Mouse (Mus musculus) heart, embryonic 12.5 days (tissue): ENCODE results near the gene Safb2. TPM values are rescaled to one million over a fixed set of nuclear protein-coding genes. Genes with fewer than 3 reads are reported as not detected.
"Not testable (repeated sequence)": the region's sequence is repeated elsewhere in the genome, so short reads cannot be mapped to it uniquely, and the experiment has no call there.

ENCODE experiments used
- ATAC-seq: fragments of 200-750 bp; cut with Nextera tagmentation; 2 replicates; pipeline ENCODE4 v1.8.0; 2017; ENCODE audit warnings: moderate TSS enrichment, moderate library complexity; ENCODE audit not compliant: insufficient number of reproducible peaks, low FRiP score
- H3K27ac ChIP-seq: fragments of 300-500 bp; sonication (generic); 2 replicates; pipeline ENCODE4 v1.5.1; 2016; ENCODE audit warnings: mild to moderate bottlenecking, moderate library complexity; ENCODE audit not compliant: poor library complexity, severe bottlenecking
- H3K27me3 ChIP-seq: fragments of 300-500 bp; sonication (generic); replicated peaks from 2 replicates; pipeline ENCODE4 v1.6.1; 2016; ENCODE audit warnings: mild to moderate bottlenecking, moderate library complexity
- H3K36me3 ChIP-seq: fragments of 300-500 bp; sonication (generic); 2 replicates; pipeline ENCODE4 v1.6.1; 2016; ENCODE audit warnings: mild to moderate bottlenecking, moderate library complexity
- H3K4me1 ChIP-seq: fragments of 300-500 bp; sonication (generic); replicated peaks from 2 replicates; pipeline ENCODE4 v1.6.1; 2016; ENCODE audit warnings: mild to moderate bottlenecking
- H3K4me2 ChIP-seq: fragments of 300-500 bp; sonication (generic); 2 replicates; pipeline ENCODE4 v1.6.1; 2016; ENCODE audit warnings: mild to moderate bottlenecking, moderate library complexity
- H3K4me3 ChIP-seq: fragments of 300-500 bp; sonication (generic); 2 replicates; pipeline ENCODE4 v1.5.1; 2016; ENCODE audit warnings: mild to moderate bottlenecking
- H3K9ac ChIP-seq: fragments of 300-500 bp; sonication (generic); 2 replicates; pipeline ENCODE4 v1.6.1; 2016; ENCODE audit warnings: mild to moderate bottlenecking, moderate library complexity
- H3K9me3 ChIP-seq: fragments of 300-500 bp; sonication (generic); replicated peaks from 2 replicates; pipeline ENCODE4 v1.6.1; 2016; ENCODE audit warnings: mild to moderate bottlenecking, moderate library complexity
- WGBS: fragments of 180-500 bp; shearing (Covaris S2); methylation state at CpG from one replicate; pipeline ENCODE4 v1.1.7; 2016; 5-methylcytosine and 5-hydroxymethylcytosine counted together
- polyA plus RNA-seq: library from polyadenylated mRNA; unstranded; fragments of >200 nt; fragmentation: Nextera tagmentation; extraction: Ambion mirVana; gene quantifications from 2 replicates; pipeline ENCODE4 v1.2.1, GENCODE M21; 2016

The Safb2 gene
- 61.1 and 61.2 TPM in 2 replicates for polyA plus RNA-seq

DNA sequence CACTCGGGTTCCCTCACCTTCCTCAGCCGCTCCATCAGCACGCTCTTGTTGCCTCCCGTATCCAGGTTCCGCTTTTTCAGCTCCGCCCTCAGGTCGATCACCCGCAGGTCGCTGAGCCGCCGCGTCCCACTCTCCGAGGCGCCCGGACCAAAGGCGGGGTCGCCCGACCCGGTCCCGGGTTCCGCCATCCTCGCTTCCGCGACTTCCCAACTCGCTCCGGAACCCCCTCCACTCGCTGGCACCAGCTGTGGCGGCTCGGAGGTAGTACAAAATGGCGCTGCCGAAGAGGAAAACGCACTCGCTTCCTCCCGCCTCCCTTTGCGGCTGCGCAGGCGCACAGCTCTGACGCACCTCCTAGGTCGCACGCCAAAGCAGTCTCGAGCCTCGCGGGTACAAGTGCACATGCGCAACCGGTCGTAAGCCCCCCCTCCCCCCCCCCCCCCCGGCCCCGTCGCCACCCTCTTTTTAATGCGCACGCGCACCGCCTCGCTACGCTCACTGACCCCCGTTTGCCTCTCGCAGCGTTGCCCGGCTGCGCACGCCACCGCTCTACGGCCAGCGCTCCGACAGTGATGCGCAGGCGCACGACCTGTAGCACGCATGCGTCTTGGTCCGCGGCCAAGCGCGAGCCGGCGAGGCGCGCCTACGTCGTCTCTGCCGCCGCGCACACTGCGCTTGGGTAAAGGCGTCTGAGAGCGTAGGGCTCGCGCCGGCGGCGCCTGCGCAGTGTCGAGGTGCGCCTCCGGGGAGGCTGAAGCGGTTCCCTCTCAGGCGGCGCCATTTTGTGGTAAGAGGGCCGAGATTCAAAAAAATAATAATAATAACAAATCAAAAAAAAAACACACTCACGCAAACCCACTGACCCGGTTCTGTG is at the start of gene Safb2, which contains the start of gene Safb:
Gene Safb2, minus strand, starts transcription at position 329 of the 874 bp plus-strand sequence.
Gene Safb, plus strand, starts transcription at position 569 of the 874 bp plus-strand sequence.
- Histone ChIP-seq H3K4me2 (peak within 1 kb of the TSS; percentile 84), H3K9me3 (no peaks in the 10 kb centered on the region), H3K9ac (peak within 1 kb of the TSS; percentile 92), H3K4me1 (peaks cover 53% of the 10 kb centered on the region), H3K27me3 (no peaks in the 10 kb centered on the region), H3K27ac (peak within 1 kb of the TSS; percentile 97), H3K36me3 (peaks cover 66% of the 10 kb centered on the region), H3K4me3 (peak within 1 kb of the TSS; percentile 88)
- ATAC-seq, result peak; percentile 95
- WGBS, result 0% methylated on average over 86 of the region's 101 CpGs

DNA sequence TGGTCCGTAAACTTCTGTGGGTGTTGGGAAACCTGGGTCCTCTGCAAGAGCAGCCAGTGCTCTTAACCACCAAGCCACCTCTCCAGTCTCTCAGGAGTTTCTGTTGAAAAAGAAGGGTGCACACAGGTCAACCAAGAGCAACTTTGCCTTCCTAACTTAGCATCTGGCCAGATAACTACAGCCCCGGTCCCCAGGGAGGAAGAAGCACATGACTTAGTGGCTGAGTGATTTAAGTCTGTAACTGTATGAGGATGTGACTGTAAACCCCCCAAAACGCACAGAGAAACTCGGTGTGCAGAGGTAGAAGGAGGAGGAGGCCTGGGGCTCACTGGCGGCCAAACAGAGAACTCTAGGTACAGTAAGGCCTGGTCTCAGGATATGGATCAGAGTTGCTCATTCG is 49.6 kb upstream of the Safb2 start:
- Histone ChIP-seq H3K27me3 (0 out of 2 replicates have a peak, but pooled peaks cover 3% of the 10 kb centered on the region), H3K4me2 (no peak overlapping the region)

DNA sequence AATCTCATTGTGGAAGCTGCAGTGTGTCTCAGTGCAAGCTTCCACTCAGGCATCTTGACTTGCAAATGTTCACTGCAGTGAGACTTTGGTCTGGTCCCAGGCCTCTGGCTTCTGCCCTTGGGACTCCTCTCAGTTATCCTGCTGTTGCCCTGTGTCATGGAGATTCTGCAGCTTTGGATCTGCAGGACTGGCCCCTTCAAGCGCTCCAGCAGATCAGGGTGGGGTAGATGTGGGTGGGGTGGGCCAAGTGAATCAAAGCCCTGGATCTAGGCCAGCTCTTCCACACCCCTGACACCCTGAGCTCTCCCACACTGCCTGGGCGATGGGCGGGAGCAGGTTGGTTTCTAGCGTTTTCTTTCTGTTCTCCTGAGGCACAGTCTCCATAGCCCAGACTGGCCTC is 47.4 kb upstream of the Safb2 start:
- 49% methylated on average over 4 of the region's 4 CpGs for WGBS
- H3K27me3 ChIP-seq, result no peaks in the 10 kb centered on the region; the same call in 1 of the 2 replicates

More for the DNA sequence above, 49.6 kb upstream of the Safb2 start:
- H3K4me3 ChIP-seq, result no peak overlapping the region
- 70% methylated on average over 6 of the region's 6 CpGs for WGBS
- H3K9ac ChIP-seq, result no peak overlapping the region
- no peak for ATAC-seq
- H3K27ac ChIP-seq, result no peak overlapping the region
- H3K4me1 ChIP-seq, result no peaks in the 10 kb centered on the region
- H3K9me3 ChIP-seq, result no peaks in the 10 kb centered on the region
- no peaks in the 10 kb centered on the region for H3K36me3 ChIP-seq

DNA sequence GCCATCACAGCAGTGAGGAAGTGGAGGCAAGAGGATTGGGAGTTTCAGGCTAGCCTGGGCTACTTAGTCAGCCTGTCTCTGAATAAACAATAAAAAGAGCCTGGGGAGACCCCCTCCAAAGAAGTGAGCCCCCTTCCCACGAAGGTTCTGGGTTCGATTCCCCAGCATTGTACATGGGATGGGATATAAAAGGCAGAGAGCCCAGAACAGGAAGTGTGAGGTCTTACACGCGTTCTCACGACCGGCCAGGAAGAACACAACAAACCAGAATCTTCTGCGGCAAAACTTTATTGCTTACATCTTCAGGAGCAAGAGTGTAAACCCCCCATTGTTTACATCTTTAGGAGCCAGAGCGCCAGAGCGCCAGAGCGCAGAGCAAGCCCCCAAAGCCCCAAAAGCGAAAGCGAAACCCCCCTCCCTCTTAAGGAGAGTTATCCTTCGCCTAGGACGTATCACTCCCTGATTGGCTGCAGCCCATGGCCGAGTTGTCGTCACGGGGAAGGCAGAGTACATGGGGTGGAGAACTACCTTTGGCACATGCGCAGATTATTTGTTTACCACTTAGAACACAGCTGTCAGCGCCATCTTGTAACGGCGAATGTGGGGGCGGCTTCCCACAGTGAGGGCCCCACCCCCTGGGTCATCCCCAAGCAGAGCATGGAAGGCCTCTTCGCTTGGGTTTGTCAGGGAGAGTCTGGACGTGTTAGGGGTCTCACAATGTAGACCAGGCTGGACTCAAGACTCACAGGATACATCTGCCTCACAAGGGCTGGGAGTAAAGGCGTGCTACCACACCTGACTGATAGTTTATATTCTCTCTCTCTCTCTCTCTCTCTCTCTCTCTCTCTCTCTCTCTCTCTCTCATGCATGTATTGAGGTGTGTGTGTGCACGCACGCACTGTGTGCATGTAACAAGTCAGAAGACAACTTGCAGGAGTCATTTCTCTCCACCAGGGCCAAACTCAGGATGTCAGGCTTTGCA is 45.7 kb upstream of the Safb2 start:
- not testable (repeated sequence) for H3K4me2 ChIP-seq, ATAC-seq, H3K36me3 ChIP-seq, H3K9me3 ChIP-seq, H3K27ac ChIP-seq, H3K4me3 ChIP-seq, H3K9ac ChIP-seq, H3K27me3 ChIP-seq
- 80% methylated on average over 27 of the region's 27 CpGs for WGBS
- H3K4me1 ChIP-seq, result peaks cover 18% of the 10 kb centered on the region

More for the DNA sequence above, 47.4 kb upstream of the Safb2 start:
- Histone ChIP-seq H3K9me3 (no peaks in the 10 kb centered on the region), H3K4me2 (no peak overlapping the region), H3K27ac (no peak overlapping the region), H3K4me3 (no peak overlapping the region), H3K36me3 (no peaks in the 10 kb centered on the region), H3K4me1 (0 out of 2 replicates have a peak, but pooled peaks cover 7% of the 10 kb centered on the region), H3K9ac (no peak overlapping the region)
- ATAC-seq, result no peak

DNA sequence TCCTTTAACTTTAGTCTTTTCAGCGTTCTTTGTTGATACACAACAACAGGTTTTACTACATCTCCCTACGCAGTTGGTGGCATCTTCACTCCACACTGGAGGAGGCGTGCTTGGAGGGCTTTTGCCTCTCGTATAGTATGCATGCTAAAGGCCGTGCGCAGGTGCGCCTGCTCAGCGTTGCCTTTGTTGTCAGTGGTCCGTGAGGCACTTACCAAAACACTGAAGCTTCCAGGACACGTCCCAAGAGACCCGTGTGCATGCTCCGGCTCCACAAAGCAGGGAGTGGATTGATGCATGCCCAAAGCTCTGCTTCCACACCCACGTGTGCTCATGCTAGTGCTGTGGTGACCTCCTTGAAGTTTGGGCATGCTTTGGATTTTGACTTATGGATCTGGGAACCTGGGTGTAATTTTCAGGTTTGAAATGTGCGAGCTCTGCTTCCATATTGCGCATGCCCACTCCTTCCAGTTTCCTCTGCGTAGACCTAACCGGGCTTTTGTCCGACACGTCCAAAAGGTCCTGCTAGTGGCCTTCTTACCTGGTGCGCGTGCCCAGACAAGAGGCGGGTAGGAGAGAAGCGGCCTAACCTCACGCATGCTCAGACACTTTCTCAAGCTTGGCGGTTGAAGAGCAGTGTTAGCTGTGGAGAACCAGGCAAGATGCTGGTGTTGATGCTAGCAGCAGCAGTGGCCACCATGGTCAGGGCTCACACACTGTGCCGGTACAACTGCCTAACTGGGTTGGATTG is 43.3 kb upstream of the Safb2 start, which contains the start of gene Catsperd:
Gene Catsperd, plus strand, starts transcription at position 614 of the 748 bp plus-strand sequence.
- Histone ChIP-seq H3K4me1 (peaks cover 22% of the 10 kb centered on the region), H3K9me3 (no peaks in the 10 kb centered on the region), H3K9ac (peak within 1 kb of the TSS; percentile 33), H3K27me3 (no peaks in the 10 kb centered on the region; the same call in 1 of the 2 replicates), H3K27ac (0 out of 2 replicates have a peak within 1 kb of the TSS, but pooled peaks have one; percentile 10), H3K4me3 (peak within 1 kb of the TSS; percentile 83), H3K36me3 (peaks cover 19% of the 10 kb centered on the region), H3K4me2 (peak within 1 kb of the TSS; percentile 98)
- peak; percentile 15; the same call in 1 of the 2 replicates for ATAC-seq
- WGBS, result 8% methylated on average over 26 of the region's 26 CpGs

DNA sequence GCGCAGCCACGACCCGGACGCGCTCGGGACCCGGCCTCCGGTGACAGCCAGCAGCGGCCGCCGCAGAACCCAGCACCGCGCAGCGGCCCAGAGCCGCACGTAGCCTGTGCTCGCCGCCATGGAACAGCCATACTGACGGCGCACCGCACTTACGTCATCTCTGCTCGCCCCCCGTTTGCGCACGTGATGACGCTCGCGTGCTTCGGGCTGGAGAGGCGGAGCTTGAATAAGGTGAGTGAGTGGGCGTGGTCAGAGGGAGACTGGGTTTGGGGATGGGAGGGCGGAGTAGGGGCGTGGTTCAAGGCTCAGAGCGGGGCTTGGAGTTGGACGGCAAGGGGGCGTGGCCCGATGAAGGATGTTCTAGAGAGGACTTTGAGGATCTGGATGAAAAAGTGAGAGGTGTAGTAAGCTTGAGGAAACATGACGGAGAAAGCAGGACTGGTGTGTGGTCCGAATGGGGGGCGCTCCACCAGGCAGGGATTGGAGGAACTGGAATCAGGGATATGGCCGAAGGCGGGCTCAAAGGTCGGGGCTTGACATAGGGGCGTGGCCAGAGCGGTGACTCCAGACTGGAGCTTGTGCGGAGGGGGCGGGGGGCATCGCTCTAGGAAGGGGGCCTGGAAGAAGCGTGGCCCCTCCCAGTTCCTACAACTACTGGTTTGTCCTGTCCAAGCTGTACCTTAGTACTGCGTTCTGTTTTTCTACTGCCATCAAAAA is 42.5 kb upstream of the Safb2 start, which contains the start of gene Lonp1:
Gene Lonp1, minus strand, starts transcription at position 134 of the 717 bp plus-strand sequence.
- Histone ChIP-seq H3K27ac (peak within 1 kb of the TSS; percentile 60), H3K4me2 (peak within 1 kb of the TSS; percentile 98), H3K36me3 (peaks cover 27% of the 10 kb centered on the region), H3K27me3 (no peaks in the 10 kb centered on the region; the same call in 1 of the 2 replicates), H3K4me3 (peak within 1 kb of the TSS; percentile 83), H3K9ac (peak within 1 kb of the TSS; percentile 95), H3K9me3 (no peaks in the 10 kb centered on the region), H3K4me1 (peaks cover 22% of the 10 kb centered on the region)
- peak; percentile 97 for ATAC-seq
- 0% methylated on average over 51 of the region's 51 CpGs for WGBS

DNA sequence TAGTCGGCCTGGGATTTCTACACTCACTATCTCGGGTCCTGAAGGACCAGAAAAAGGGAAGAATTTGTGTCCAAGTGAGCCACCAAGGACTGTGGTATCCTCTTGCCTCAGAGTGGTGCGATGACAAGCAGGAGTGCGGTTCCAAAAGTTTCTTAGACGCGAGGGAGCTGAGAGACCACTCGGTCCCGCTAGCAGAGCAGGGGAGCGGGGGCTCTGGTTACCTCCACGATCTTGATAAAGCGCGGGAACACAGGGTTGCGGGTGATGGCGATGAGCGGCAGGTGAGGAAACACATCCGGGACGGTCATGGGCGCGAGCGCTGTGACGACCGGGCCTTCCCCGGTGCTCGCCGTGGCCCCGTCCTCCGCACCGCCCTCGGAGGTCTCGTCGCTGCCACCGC is 41.9 kb upstream of the Safb2 start:
- under 1% methylated on average over 32 of the region's 32 CpGs for WGBS
- peak overlapping the region; percentile 98 for H3K4me2 ChIP-seq
- H3K27ac ChIP-seq, result peak overlapping the region; percentile 60
- peak overlapping the region; percentile 95 for H3K9ac ChIP-seq
- ATAC-seq, result 0 out of 2 replicates have a peak, but pooled peaks have one; percentile 0
- H3K4me1 ChIP-seq, result peaks cover 22% of the 10 kb centered on the region
- no peaks in the 10 kb centered on the region; the same call in 1 of the 2 replicates for H3K27me3 ChIP-seq
- peak overlapping the region; percentile 83 for H3K4me3 ChIP-seq
- no peaks in the 10 kb centered on the region for H3K9me3 ChIP-seq
- H3K36me3 ChIP-seq, result peaks cover 33% of the 10 kb centered on the region

DNA sequence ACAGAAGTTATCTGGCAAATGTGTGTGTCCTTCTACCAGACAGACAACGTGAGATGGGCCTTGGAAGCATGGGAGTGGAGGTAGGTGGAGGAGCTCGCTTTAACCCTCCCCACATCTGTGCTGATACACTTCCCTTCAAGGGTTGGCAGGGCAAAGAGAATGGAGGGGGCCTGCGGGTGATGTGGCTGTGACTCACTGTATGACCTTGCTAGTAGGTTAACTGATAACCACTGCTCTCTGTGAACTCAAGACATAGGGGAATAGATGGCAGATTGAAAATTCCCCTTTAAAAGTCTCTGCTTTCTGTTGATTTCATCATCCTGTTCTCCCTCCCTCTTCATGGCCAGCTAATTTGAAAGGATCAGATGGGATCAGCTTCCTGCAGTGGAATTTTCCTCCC is 41.1 kb upstream of the Safb2 start:
- Histone ChIP-seq H3K9ac (peak overlapping the region; percentile 31; the same call in 1 of the 2 replicates), H3K36me3 (peaks cover 40% of the 10 kb centered on the region), H3K27me3 (no peaks in the 10 kb centered on the region; the same call in 1 of the 2 replicates), H3K4me1 (peaks cover 22% of the 10 kb centered on the region), H3K27ac (no peak overlapping the region), H3K9me3 (no peaks in the 10 kb centered on the region), H3K4me3 (no peak overlapping the region; the same call in 1 of the 2 replicates), H3K4me2 (peak overlapping the region; percentile 35)
- no peak for ATAC-seq
- 55% methylated on average over 3 of the region's 3 CpGs for WGBS

DNA sequence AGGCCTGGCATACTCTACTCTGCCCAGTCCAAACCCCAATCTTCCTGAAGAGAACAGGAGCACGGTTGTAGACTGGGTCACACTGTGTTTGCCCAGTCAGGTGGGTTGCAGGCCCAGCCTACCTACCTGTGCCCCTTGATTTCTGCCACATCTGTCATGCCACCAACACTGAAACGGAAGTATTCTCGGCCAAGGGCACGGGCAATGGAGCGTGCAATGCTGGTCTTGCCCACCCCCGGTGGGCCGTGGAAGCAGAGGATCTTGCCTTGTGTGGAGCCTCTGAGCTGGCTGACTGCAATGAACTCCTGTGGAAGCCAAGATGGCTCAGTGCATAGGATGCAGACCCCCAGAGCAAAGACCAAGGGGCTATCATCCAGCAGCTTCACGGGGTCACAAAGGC is 33.2 kb upstream of the Safb2 start:
- no peak for ATAC-seq
- H3K4me3 ChIP-seq, result no peak overlapping the region
- H3K4me1 ChIP-seq, result peaks cover 17% of the 10 kb centered on the region
- H3K27me3 ChIP-seq, result no peaks in the 10 kb centered on the region
- peaks cover 85% of the 10 kb centered on the region for H3K36me3 ChIP-seq
- no peak overlapping the region for H3K4me2 ChIP-seq
- no peaks in the 10 kb centered on the region for H3K9me3 ChIP-seq
- H3K9ac ChIP-seq, result no peak overlapping the region
- no peak overlapping the region for H3K27ac ChIP-seq
- 88% methylated on average over 8 of the region's 8 CpGs for WGBS
